Mouse (Mus musculus): ENCODE data around the gene Trpv4. TPM values are rescaled to one million over a fixed set of nuclear protein-coding genes. Genes with fewer than 3 reads are reported as not detected.

Gene Trpv4
- polyA plus RNA-seq, 1 experiment from 2014 or later, result 0.32 TPM

DNA sequence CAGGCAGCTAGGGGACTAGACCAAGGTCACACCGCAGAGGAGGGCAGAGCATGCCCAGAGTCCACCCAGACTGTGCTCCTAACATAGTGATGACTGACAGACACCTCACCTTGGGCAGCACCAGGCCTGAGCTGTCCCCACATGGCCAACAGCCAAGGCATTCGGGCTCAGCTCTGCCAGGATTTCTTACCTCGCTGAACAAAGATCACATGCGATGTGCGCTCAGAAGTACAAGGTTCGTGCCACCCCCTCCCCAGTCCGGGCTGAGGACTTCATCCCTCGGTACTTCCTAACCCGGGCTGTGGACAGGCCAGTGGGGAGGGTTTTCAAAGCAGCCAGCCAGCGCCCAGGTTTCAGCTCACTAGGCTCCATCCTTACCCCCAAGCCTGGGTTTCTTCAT, 795 bp downstream of the Trpv4 start:
- Histone ChIP-seq H3K9ac (ENCODE audit: low read length) (no peak overlapping the region), H3K4me2 (ENCODE audit: low read depth) (no peak overlapping the region; the same call in 1 of the 2 replicates), H3K4me3 (ENCODE audit: low read depth, low read length) (no peak overlapping the region), H3K27me3 (ENCODE audit: control insufficient read depth, insufficient read depth, low read length) (peaks cover 36% of the 10 kb centered on the region), H3K9me3 (ENCODE audit: control insufficient read depth, low read length) (no peaks in the 10 kb centered on the region), H3K36me3 (ENCODE audit: control insufficient read depth, insufficient read depth, low read length) (no peaks in the 10 kb centered on the region), H3K4me1 (ENCODE audit: control insufficient read depth, insufficient read depth, low read length) (0 out of 2 replicates have a peak, but pooled peaks cover 4% of the 10 kb centered on the region), H3K27ac (ENCODE audit: low read depth, low read length) (no peak overlapping the region)
- DNase-seq (ENCODE audit: low spot score), result no peak
- ATAC-seq (ENCODE audit: insufficient read depth, low FRiP score, low TSS enrichment), result no peak
- WGBS, result 36% methylated on average over 10 of the region's 10 CpGs

DNA sequence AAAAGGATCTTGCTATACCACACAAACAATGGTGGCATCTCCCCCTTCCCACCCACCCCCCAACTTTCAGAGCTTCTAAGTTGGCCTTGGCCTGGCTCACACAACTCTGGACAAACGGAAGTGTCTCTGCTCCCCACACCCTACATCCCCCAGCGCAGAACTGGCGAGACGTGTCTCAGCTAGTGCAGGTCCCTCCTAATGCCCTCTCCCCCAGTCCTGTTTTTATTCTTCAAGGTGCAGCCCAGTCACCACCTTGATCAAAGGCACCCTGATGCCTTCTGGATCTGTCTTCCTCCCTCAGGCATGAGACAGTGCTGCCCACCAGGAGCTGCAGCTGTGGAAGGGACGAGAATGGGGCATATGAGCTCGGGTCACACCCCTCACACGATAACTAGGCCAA, 1.9 kb downstream of the Trpv4 start:
- Histone ChIP-seq H3K4me3 (ENCODE audit: low read depth, low read length) (no peak overlapping the region), H3K4me1 (ENCODE audit: control insufficient read depth, insufficient read depth, low read length) (0 out of 2 replicates have a peak, but pooled peaks cover 4% of the 10 kb centered on the region), H3K27ac (ENCODE audit: low read depth, low read length) (no peak overlapping the region), H3K36me3 (ENCODE audit: control insufficient read depth, insufficient read depth, low read length) (no peaks in the 10 kb centered on the region), H3K27me3 (ENCODE audit: control insufficient read depth, insufficient read depth, low read length) (peaks cover 36% of the 10 kb centered on the region), H3K9me3 (ENCODE audit: control insufficient read depth, low read length) (no peaks in the 10 kb centered on the region), H3K9ac (ENCODE audit: low read length) (no peak overlapping the region), H3K4me2 (ENCODE audit: low read depth) (no peak overlapping the region)
- DNase-seq (ENCODE audit: low spot score) (no peak), ATAC-seq (ENCODE audit: insufficient read depth, low FRiP score, low TSS enrichment) (no peak)
- WGBS, result 79% methylated on average over 7 of the region's 7 CpGs

- H3K4me2 ChIP-seq (ENCODE audit: low read depth), result no peak overlapping the region
- no peak overlapping the region for H3K27ac ChIP-seq (ENCODE audit: low read depth, low read length)
- H3K27me3 ChIP-seq (ENCODE audit: control insufficient read depth, insufficient read depth, low read length), result peaks cover 38% of the 10 kb centered on the region
- no peak overlapping the region for H3K4me3 ChIP-seq (ENCODE audit: low read depth, low read length)
- H3K36me3 ChIP-seq (ENCODE audit: control insufficient read depth, insufficient read depth, low read length), result no peaks in the 10 kb centered on the region
- H3K4me1 ChIP-seq (ENCODE audit: control insufficient read depth, insufficient read depth, low read length), result 0 out of 2 replicates have a peak, but pooled peaks cover 4% of the 10 kb centered on the region
- DNase-seq (ENCODE audit: low spot score), result no peak
- H3K9me3 ChIP-seq (ENCODE audit: control insufficient read depth, low read length), result no peaks in the 10 kb centered on the region
- ATAC-seq (ENCODE audit: insufficient read depth, low FRiP score, low TSS enrichment), result no peak
- WGBS, result 89% methylated on average over 5 of the region's 5 CpGs
- no peak overlapping the region for H3K9ac ChIP-seq (ENCODE audit: low read length)
These were observed 2.5 kb downstream of the Trpv4 start for GRCm38 (mm10) chr5:114655721-114656120.

GRCm38 (mm10) chr5:114653656-114654437, 4.4 kb downstream of the Trpv4 start:
- no peak overlapping the region for H3K9ac ChIP-seq (ENCODE audit: low read length)
- no peaks in the 10 kb centered on the region for H3K36me3 ChIP-seq (ENCODE audit: control insufficient read depth, insufficient read depth, low read length)
- no peak overlapping the region for H3K4me2 ChIP-seq (ENCODE audit: low read depth)
- no peak overlapping the region for H3K4me3 ChIP-seq (ENCODE audit: low read depth, low read length)
- peaks cover 32% of the 10 kb centered on the region for H3K27me3 ChIP-seq (ENCODE audit: control insufficient read depth, insufficient read depth, low read length)
- H3K4me1 ChIP-seq (ENCODE audit: control insufficient read depth, insufficient read depth, low read length), result 0 out of 2 replicates have a peak, but pooled peaks cover 4% of the 10 kb centered on the region
- ATAC-seq (ENCODE audit: insufficient read depth, low FRiP score, low TSS enrichment) (no peak), DNase-seq (ENCODE audit: low spot score) (no peak)
- 72% methylated on average over 12 of the region's 15 CpGs for WGBS
- no peaks in the 10 kb centered on the region for H3K9me3 ChIP-seq (ENCODE audit: control insufficient read depth, low read length)
- H3K27ac ChIP-seq (ENCODE audit: low read depth, low read length), result no peak overlapping the region

DNA sequence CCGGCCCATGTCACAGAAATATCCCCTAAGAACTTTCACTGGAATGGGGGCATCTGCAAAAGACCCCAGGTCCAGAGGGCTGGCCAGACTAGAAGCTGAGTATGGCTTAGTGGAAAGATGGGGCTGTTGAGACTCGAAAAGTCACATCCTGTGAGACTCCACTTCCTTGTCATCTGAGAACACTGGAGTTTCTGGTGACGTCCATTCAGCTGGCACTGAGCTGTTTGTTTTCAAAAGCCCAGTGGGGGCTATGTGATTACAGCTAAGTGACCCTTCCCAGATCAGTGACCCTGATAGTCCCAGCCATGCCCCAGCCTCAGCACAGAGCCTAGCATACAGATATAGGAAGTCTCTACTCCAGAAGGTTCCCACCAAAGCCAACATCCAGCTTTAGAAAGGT, 6.8 kb downstream of the Trpv4 start:
- H3K4me2 ChIP-seq (ENCODE audit: low read depth), result no peak overlapping the region
- no peak overlapping the region for H3K27ac ChIP-seq (ENCODE audit: low read depth, low read length)
- H3K4me3 ChIP-seq (ENCODE audit: low read depth, low read length), result no peak overlapping the region
- DNase-seq (ENCODE audit: low spot score), result no peak
- no peaks in the 10 kb centered on the region for H3K9me3 ChIP-seq (ENCODE audit: control insufficient read depth, low read length)
- H3K27me3 ChIP-seq (ENCODE audit: control insufficient read depth, insufficient read depth, low read length), result peaks cover 8% of the 10 kb centered on the region; the same call in 1 of the 2 replicates
- H3K4me1 ChIP-seq (ENCODE audit: control insufficient read depth, insufficient read depth, low read length), result no peaks in the 10 kb centered on the region; the same call in 1 of the 2 replicates
- ATAC-seq (ENCODE audit: insufficient read depth, low FRiP score, low TSS enrichment), result no peak
- no peaks in the 10 kb centered on the region for H3K36me3 ChIP-seq (ENCODE audit: control insufficient read depth, insufficient read depth, low read length)
- WGBS, result 26% methylated on average over 3 of the region's 3 CpGs
- H3K9ac ChIP-seq (ENCODE audit: low read length), result no peak overlapping the region

GRCm38 (mm10) chr5:114651002-114651401, 7.2 kb downstream of the Trpv4 start:
- Histone ChIP-seq H3K36me3 (ENCODE audit: control insufficient read depth, insufficient read depth, low read length) (no peaks in the 10 kb centered on the region), H3K27me3 (ENCODE audit: control insufficient read depth, insufficient read depth, low read length) (0 out of 2 replicates have a peak, but pooled peaks cover 6% of the 10 kb centered on the region), H3K27ac (ENCODE audit: low read depth, low read length) (no peak overlapping the region), H3K9ac (ENCODE audit: low read length) (no peak overlapping the region; the same call in 1 of the 2 replicates), H3K9me3 (ENCODE audit: control insufficient read depth, low read length) (no peaks in the 10 kb centered on the region), H3K4me3 (ENCODE audit: low read depth, low read length) (no peak overlapping the region), H3K4me2 (ENCODE audit: low read depth) (no peak overlapping the region), H3K4me1 (ENCODE audit: control insufficient read depth, insufficient read depth, low read length) (no peaks in the 10 kb centered on the region; the same call in 1 of the 2 replicates)
- 44% methylated on average over 13 of the region's 14 CpGs for WGBS
- no peak for DNase-seq (ENCODE audit: low spot score)
- ATAC-seq (ENCODE audit: insufficient read depth, low FRiP score, low TSS enrichment), result no peak

DNA sequence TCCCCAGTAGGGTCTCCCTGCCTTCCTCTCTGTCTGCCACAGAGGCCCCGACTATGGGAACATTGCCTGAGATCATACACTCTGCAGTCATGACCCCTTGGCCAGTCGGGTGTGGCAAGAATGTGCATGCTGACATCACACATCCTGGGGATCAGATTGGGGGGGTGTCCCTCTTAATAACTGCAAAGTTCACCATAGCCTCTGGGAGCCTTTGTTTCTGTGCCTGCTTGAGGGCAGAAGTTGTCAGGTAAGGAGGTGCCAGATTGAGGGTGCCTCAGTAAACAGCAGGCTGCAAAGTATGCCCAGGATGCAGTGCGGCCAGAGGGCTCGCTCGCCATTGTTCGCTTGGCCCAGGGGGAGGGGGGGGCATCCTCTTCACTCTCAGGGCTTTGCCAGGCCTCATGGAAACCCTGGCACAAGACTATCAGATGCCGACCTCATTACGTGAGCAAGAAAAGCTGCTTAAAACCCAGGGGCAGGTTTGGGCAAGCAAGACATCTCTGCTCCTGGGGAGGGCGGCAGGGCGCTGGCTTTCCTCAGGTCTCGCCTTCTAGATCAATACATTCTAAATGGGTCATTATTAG, 9.4 kb downstream of the Trpv4 start:
- Histone ChIP-seq H3K4me3 (ENCODE audit: low read depth, low read length) (no peak overlapping the region), H3K27ac (ENCODE audit: low read depth, low read length) (no peak overlapping the region), H3K27me3 (ENCODE audit: control insufficient read depth, insufficient read depth, low read length) (0 out of 2 replicates have a peak, but pooled peaks cover 2% of the 10 kb centered on the region), H3K4me1 (ENCODE audit: control insufficient read depth, insufficient read depth, low read length) (no peaks in the 10 kb centered on the region; the same call in 1 of the 2 replicates), H3K9ac (ENCODE audit: low read length) (no peak overlapping the region), H3K9me3 (ENCODE audit: control insufficient read depth, low read length) (no peaks in the 10 kb centered on the region), H3K4me2 (ENCODE audit: low read depth) (no peak overlapping the region), H3K36me3 (ENCODE audit: control insufficient read depth, insufficient read depth, low read length) (no peaks in the 10 kb centered on the region)
- DNase-seq (ENCODE audit: low spot score) (no peak), ATAC-seq (ENCODE audit: insufficient read depth, low FRiP score, low TSS enrichment) (no peak)
- WGBS, result 84% methylated on average over 11 of the region's 11 CpGs

DNA sequence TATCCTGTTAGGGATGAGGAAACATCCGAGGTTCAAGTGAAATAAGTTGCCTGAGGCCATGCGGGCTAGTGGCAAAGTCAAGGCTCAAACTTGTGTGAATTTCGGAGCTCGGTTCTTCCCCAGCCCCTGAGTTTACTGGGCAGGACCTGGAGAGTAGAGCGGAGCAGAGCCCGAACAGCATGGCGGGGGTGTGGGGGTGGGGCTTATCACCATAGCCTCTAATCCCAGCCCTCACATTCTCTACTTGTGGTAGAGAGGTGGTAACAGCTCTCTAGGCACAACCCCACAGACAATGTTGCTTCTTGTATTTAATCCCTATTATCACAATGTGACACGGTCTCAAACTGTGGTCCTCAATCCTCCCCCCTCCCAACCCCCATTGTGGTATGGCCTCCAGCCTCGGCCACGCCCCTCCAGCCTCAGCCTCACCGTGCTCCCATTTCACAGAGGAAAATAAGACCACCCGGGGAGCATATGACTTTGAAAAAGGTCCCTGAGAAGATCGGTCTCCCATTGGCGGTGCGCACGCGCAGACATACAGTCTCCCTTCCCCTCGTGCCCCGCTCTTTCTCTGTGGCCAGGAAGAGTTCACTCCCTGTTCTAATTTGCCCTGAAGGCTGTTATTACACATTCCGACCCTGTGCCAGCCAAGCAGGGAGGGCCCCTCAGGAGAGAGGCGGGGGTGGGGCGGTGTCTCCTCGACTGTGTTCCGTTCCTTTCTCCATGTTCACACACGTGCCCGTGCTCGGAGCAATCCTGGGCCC, 10.8 kb downstream of the Trpv4 start:
- peak overlapping the region; percentile 9; the same call in 1 of the 2 replicates for H3K4me3 ChIP-seq (ENCODE audit: low read depth, low read length)
- peak overlapping the region; percentile 22; the same call in 1 of the 2 replicates for H3K9ac ChIP-seq (ENCODE audit: low read length)
- H3K4me1 ChIP-seq (ENCODE audit: control insufficient read depth, insufficient read depth, low read length), result no peaks in the 10 kb centered on the region; the same call in 1 of the 2 replicates
- 0 out of 2 replicates have a peak, but pooled peaks cover 2% of the 10 kb centered on the region for H3K27me3 ChIP-seq (ENCODE audit: control insufficient read depth, insufficient read depth, low read length)
- WGBS, result 5% methylated on average over 27 of the region's 27 CpGs
- DNase-seq (ENCODE audit: low spot score) (peak; percentile 60), ATAC-seq (ENCODE audit: insufficient read depth, low FRiP score, low TSS enrichment) (peak; percentile 53; the same call in 1 of the 2 replicates)
- peak overlapping the region; percentile 43 for H3K4me2 ChIP-seq (ENCODE audit: low read depth)
- H3K27ac ChIP-seq (ENCODE audit: low read depth, low read length), result no peak overlapping the region
- H3K36me3 ChIP-seq (ENCODE audit: control insufficient read depth, insufficient read depth, low read length), result no peaks in the 10 kb centered on the region
- no peaks in the 10 kb centered on the region for H3K9me3 ChIP-seq (ENCODE audit: control insufficient read depth, low read length)

All from neural tube, embryonic 11.5 days (tissue).